Mouse (Mus musculus): Measurements from ENCODE around the gene Wdr66.

DNA sequence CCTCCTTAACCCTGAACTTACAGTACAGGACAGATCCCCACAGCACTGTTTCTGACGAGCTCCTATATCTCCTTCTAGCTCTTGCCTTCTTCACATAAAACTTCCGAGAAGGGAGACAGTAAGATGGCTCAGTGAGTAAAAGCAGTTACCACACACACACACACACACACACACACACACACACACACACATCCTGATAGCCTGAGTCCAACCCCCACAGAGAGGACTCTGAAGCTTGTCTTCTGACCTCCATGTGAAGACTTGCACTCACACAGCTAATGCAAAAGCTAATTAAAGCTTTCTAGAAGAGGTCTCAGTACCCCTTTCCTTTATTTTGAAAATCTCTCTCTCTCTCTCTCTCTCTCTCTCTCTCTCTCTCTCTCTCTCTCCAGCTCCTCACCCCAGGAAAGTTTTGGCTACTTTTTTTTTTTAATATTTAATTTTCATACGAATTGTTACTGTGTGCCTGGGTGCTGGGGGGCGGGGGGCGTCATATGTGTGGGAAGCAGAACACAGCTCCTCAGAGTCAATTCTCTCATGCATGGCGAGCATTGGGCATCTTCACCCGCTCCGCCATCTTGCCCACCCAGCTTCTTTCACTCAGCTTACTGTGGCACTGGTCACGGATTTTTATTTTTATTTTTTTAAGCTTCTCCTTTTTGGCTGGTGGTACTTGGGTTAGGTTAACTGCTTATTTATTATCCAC, 24.9 kb downstream of the Wdr66 start:
- no peak for TF ChIP-seq CTCF (IDR thresholded peaks at IDR 0.05; ENCODE audit: control insufficient read depth, insufficient read depth, low read length)
- no peak for TF ChIP-seq POLR2A (IDR thresholded peaks at IDR 0.05; ENCODE audit: borderline replicate concordance, control insufficient read depth, low read depth, low read length)

Data from bone marrow, adult 2 months (tissue).